Mouse (Mus musculus) embryo, embryonic 10.5 days (tissue): ENCODE measurements around the gene Nrg3.

Experiments
- DNase-seq: peaks from one replicate; pipeline ENCODE4 v3.0.0-alpha.2; 2015; ENCODE audit warnings: low spot score

Nrg3 gene

GRCm38 (mm10) chr14:39472790-39473761 is at the start of gene Nrg3:
Nrg3 (minus strand) TSS chr14:39473088.
- DNase-seq, result peak; percentile 66

- DNase-seq, result no peak
Observed at GRCm38 (mm10) chr14:39508956-39509355, 36.1 kb upstream of the Nrg3 start.

- peak; percentile 41 for DNase-seq
Observed at GRCm38 (mm10) chr14:39473771-39474211, 903 bp upstream of the Nrg3 start.

GRCm38 (mm10) chr14:39472146-39472751 is 639 bp downstream of the Nrg3 start:
- DNase-seq, result peak; percentile 12

- peak; percentile 43 for DNase-seq
Observed at GRCm38 (mm10) chr14:39471236-39471981, 1.5 kb downstream of the Nrg3 start.

GRCm38 (mm10) chr14:39445501-39445900 is 27.4 kb downstream of the Nrg3 start:
- no peak for DNase-seq

GRCm38 (mm10) chr14:39428503-39428902 is 44.4 kb downstream of the Nrg3 start:
- DNase-seq, result no peak

- DNase-seq, result no peak
Observed at GRCm38 (mm10) chr14:39421874-39422273, 51.0 kb downstream of the Nrg3 start.

- DNase-seq, result no peak
Observed at GRCm38 (mm10) chr14:39413270-39413669, 59.6 kb downstream of the Nrg3 start.

- DNase-seq, result no peak
Observed at GRCm38 (mm10) chr14:39386845-39387244, 86.0 kb downstream of the Nrg3 start.

GRCm38 (mm10) chr14:39381321-39381720 is 91.6 kb downstream of the Nrg3 start:
- DNase-seq, result no peak

- no peak for DNase-seq
Observed at GRCm38 (mm10) chr14:39373220-39373619, 99.7 kb downstream of the Nrg3 start.

- DNase-seq, result no peak
Observed at GRCm38 (mm10) chr14:39356251-39356650, 116.6 kb downstream of the Nrg3 start.

- DNase-seq, result no peak
Observed at GRCm38 (mm10) chr14:39351979-39352737, 120.7 kb downstream of the Nrg3 start.

- DNase-seq, result no peak
Observed at GRCm38 (mm10) chr14:39317424-39318110, 155.3 kb downstream of the Nrg3 start.

- no peak for DNase-seq
Observed at GRCm38 (mm10) chr14:39314111-39314510, 158.8 kb downstream of the Nrg3 start.

- no peak for DNase-seq
Observed at GRCm38 (mm10) chr14:39265121-39265520, 207.8 kb downstream of the Nrg3 start.

GRCm38 (mm10) chr14:39264422-39264821 is 208.5 kb downstream of the Nrg3 start:
- DNase-seq, result no peak

GRCm38 (mm10) chr14:39261016-39261415 is 211.9 kb downstream of the Nrg3 start:
- DNase-seq, result no peak

GRCm38 (mm10) chr14:39255391-39255790 is 217.5 kb downstream of the Nrg3 start:
- no peak for DNase-seq

- no peak for DNase-seq
Observed at GRCm38 (mm10) chr14:39240267-39240666, 232.6 kb downstream of the Nrg3 start.
